Mouse (Mus musculus): ENCODE data around the gene Haspin. TPM values are rescaled to one million over a fixed set of nuclear protein-coding genes. Genes with fewer than 3 reads are reported as not detected.

The Haspin gene
- total RNA-seq, 1 experiment from 2014 or later: 18.6 TPM

- ATAC-seq (replicated peaks; ENCODE audit: low read depth, poor library complexity, severe bottlenecking): no peak
These were observed 46.0 kb downstream of the Haspin start for GRCm38 (mm10) chr11:73092057-73092456.

- no peak for ATAC-seq (replicated peaks; ENCODE audit: low read depth, poor library complexity, severe bottlenecking)
These were observed 47.3 kb downstream of the Haspin start for GRCm38 (mm10) chr11:73090826-73091225.

- no peak for ATAC-seq (replicated peaks; ENCODE audit: low read depth, poor library complexity, severe bottlenecking)
These were observed 47.8 kb downstream of the Haspin start, which contains the start of gene Itgae for GRCm38 (mm10) chr11:73090283-73090682. Itgae (plus strand) TSS chr11:73090583.

GRCm38 (mm10) chr11:73087700-73088480, 50.2 kb downstream of the Haspin start:
- peak; percentile 48 for ATAC-seq (replicated peaks; ENCODE audit: low read depth, poor library complexity, severe bottlenecking)

Other genes with a start within 250 kb of the Haspin start
- gene Atp2a3, start 177.1 kb downstream of the Haspin start, total RNA-seq (2017): 42.5 and 60.0 TPM in 2 replicates
- 9.4 and 14.6 TPM in 2 replicates for gene P2rx1, start 139.2 kb downstream of the Haspin start, total RNA-seq (2017)
- 1.6 and 1.8 TPM in 2 replicates for gene Camkk1, start 119.3 kb downstream of the Haspin start, total RNA-seq (2017)
- 12.4 and 15.4 TPM in 2 replicates for gene Ncbp3, start 90.5 kb downstream of the Haspin start, total RNA-seq (2017)
- gene Itgae, start 47.7 kb downstream of the Haspin start, total RNA-seq (2017): 0.05 TPM in 1 of 2 replicates, not detected in the other
- not detected in 2 replicates for gene P2rx5, start 22.1 kb upstream of the Haspin start, total RNA-seq (2017)
- 46.6 and 48.2 TPM in 2 replicates for gene Emc6, start 38.7 kb upstream of the Haspin start, total RNA-seq (2017)
- 7.7 and 11.4 TPM in 2 replicates for gene Tax1bp3, start 38.8 kb upstream of the Haspin start, total RNA-seq (2017)
- 6.0 and 8.8 TPM in 2 replicates for gene Ctns, start 60.7 kb upstream of the Haspin start, total RNA-seq (2017)
- gene Shpk, start 61.2 kb upstream of the Haspin start, total RNA-seq (2017): 1.4 and 3.2 TPM in 2 replicates
- not detected in 2 replicates for gene Trpv1, start 96.0 kb upstream of the Haspin start, total RNA-seq (2017)
- gene Trpv3, start 129.1 kb upstream of the Haspin start, total RNA-seq (2017): not detected in 2 replicates
- 3.8 and 7.4 TPM in 2 replicates for gene Aspa, start 191.3 kb upstream of the Haspin start, total RNA-seq (2017)
- not detected in 2 replicates for gene Gm49340, start 191.4 kb upstream of the Haspin start, total RNA-seq (2017)
- not detected in 2 replicates for gene Spata22, start 191.4 kb upstream of the Haspin start, total RNA-seq (2017)
- gene Olfr20, start 212.5 kb upstream of the Haspin start, total RNA-seq (2017): not detected in 2 replicates
- gene Olfr376, start 233.0 kb upstream of the Haspin start, total RNA-seq (2017): not detected in 2 replicates